Mouse (Mus musculus) embryo, embryonic 9.5 days (tissue): ENCODE measurements around the gene Wdr25.

ENCODE experiments used
- DNase-seq: peaks from one replicate; pipeline ENCODE4 v3.0.0-alpha.2; 2017; ENCODE audit errors: extremely low spot score

The Wdr25 gene

DNA sequence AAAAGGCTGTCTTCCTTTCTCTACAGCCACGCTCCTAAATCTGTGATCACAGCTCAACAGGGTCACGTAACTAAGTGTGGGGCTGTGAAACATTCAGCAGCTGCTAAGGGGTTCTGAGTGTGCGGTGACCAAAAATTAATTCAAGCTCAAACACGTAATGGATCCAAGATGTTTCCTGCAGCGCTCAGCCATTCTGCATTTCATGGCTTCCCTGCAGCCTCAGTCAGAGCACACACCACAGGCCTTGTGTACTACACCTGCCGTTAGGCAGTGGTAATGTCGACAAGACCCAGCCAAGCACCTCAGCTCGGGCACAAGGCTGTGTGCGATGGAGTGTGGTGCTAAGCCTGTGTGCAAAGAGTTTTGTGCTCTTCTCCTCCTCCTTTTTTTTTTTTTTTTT lies 94.0 kb downstream of the Wdr25 start:
- no peak for DNase-seq

DNA sequence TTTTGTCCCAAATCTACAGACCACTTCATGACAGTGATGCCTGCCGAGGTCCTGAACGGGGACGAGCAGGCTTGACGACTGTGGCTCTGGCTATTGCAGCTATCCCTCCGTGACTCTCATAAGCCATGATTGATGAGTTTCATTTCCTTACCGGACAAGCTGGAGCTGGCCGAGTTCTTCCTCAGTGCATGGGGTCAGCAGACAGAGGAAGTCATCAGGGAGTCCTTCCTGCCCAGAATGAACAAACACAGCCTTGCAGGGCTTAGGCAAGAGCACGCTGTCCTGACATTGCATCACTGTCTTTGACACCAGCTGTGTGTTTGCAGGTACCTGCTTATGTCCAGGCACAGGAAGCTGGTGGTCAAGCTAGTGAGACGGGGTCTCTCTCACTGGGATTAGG lies 97.0 kb downstream of the Wdr25 start:
- DNase-seq: no peak

DNA sequence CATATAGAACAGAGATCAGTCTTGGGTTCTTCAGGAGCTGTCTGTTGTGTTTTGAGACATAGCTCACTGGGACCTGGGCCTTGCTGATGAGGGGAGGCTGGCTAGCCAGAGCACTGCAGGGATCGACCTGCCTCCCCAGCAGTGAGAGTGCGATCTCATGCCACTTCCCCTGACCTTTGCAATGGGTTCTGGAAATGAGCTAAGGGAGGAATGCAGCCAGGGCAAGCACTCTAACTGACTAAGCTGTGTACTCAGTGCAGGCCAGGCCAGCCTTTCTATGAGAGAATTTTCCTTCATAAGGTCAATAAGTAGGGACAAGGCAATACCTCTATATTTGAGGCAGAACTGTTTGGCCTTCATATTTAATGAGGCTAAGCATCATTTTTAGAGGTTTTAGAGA lies 99.6 kb downstream of the Wdr25 start:
- DNase-seq: no peak

DNA sequence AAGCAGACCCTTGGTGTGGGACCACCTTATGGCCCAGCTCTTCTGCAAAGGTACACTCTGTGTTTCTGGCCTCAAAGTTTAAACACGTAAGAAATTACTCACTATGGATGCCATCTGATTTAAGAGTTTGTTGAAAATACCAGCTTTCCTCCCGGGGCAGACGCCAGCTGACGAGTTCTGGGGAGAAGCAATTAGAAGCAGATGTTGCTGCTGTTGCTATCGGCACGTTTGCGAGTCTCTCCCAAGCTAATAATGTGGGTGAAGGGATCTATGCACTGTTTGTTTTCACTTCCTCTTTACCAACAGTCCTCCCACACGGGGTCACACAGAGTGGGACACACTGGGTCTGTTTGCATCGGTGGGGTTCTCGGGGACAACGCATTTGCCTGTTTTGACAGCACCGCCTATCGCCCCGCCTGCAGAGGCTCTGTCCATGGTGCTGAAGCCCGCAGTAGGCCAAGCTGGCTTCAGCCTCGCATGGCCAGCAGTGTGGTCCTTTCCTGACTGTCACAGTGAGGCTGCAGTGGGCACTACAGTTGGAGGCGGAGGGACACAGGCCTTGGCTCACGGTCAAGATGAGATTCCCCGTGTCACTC lies 101.1 kb downstream of the Wdr25 start:
- DNase-seq: peak; percentile 85

DNA sequence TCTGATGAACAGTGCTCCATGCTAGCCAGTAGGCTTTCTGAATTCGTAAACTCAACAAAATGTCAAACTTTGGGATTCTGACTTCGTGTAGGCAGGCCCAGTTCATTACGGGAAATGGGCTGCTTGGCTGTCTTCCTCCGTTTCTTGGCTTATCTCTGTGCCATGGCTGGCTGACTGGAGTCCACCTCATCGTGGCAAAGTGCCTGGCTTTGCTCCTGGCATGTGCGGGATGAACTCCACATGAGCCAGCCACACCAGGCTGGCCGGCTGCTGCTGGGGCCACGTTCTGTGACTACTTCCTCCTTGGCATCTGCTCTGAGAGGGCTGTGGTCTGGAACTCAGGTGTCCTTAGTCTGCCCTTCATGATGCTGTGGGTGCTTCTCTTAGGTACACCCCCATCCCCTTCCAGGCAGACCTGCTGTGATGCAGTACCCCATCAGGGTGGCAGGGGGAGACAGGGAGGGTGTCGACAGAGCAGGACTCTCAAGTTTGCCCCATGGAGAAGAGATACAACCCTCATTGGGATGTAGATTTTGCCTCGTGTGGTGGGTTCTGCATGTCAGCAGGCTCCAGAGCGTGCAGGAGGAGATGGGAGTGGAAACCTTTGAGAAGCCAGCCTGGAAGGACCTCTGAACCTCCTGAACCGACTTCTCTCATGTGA lies 102.7 kb downstream of the Wdr25 start:
- no peak for DNase-seq

DNA sequence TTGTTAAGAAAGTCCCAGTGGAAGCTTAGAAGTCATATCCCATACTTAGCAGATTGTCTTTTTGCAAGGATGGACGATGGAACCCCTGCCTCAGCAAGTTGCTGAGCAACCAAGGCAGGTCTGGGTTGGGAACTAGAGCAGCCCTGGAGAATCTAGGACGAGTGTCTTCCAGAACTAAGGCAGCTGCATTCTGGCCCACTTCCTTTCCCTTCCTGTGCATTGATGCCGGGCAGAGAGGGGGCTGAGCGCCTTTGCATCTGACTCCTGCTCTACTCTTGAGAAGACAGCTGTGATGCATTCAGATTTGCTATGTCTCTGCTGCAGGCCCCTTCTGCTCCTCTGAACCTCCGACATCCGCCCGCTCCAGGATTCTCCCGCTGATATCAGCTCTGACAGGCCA lies 103.8 kb downstream of the Wdr25 start:
- no peak for DNase-seq

DNA sequence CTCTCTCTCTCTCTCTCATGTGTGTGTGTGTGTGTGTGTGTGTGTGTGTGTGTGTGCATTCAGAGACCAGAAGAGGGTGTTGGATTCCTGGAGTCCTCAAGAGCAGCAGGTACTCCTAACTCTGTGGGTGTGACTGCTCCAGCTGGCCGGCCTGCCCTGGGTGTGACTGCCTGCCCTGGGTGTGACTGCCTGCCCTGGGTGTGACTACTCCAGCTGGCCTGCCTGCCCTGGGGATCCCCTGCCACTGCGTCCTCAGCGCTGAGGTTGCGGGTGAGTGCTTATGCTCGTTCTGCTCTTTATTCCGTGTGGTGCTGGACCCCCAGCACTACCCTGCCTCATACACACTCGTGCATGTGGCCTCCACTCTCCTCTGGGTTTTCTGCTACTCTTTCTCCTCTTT lies 109.5 kb downstream of the Wdr25 start:
- DNase-seq: no peak

DNA sequence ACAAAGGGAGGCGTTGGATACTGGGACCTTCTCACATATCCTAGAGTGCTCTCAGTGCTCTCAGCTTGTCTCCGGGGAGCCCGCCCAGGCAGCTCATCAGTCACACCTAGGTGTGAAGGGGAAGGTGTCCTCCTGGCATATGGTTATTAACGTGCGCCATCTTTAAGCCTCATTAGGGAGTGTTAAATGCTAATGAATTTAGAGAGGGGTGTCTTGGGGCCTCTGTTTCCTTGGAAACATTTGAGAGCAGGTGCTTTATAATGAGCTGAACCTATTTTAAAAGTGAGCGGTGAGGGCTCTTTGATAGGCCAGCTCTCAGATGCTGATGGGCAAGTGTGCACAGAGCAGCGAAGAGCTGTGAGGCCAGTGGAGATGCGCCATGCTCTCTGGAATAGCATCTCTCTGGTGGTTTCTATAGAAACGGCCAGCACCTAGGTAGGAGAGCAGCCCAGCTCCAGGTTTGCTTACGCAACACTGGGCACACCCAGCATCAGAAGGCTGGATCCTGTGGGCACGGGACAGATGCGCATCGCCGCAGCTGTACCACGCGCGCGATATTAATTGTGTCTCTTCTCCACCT lies 116.7 kb downstream of the Wdr25 start:
- DNase-seq: no peak

DNA sequence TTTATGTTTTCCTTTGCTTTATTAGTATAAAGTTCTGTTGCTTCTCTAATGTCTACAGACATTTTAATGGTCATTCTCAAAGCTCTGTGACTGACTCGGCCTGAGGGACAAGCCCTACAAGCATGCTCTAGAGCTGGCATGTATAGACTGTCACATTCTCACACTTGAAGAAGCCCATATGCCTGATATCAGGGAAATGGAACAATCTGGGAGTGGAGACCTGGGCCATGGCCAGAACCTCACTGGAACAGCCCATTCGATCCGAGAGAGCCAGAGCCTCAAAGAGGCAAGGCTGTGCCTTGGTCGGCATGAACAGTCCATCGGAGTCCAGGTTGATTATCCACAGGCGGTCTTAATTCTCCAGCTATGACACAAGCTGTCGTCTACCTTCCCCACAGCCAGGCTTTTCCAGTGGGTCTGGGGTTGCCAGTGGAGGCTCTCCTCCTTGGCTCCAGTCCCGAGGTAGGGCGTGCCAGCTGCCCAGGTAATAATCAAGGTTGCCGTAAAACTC lies 128.8 kb downstream of the Wdr25 start:
- DNase-seq: no peak

DNA sequence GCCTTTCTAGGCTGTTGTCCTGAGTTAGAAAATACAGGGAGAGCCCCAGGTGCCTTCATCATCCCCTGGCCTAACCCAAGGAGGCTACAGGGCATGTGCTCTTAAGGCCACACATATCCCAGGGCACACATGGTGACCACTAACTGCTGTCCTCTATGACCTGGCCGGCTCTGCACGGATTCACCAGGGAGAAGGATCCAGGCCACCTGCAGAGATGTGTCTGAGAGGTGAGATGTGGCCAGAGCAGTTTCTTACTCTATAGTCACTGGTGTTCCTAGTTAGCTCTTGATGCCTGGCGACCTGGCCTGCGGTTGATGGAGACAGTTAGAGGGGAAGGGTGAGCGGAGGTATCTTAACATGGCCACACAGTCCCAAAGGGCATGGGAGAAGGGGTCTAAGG lies 129.5 kb downstream of the Wdr25 start:
- no peak for DNase-seq

DNA sequence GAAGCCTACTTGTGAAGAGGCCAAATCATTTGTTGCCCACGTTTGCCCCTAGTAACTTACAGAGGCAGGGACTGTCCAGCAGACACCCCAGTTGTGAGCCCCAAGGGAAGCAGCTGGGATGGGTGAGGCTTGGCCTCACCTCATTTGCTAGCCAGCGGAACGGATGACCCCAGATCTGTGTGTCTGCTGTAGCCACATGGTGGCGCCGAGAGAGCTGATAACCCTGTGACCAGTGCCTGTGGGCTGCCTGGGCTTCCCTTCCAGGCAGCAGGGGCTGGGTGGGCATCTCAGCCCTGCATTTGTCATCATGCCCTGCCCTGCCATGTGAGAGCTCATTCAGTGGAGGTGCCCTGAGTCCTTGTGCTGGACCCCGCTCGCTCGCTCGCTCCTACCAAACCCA lies 130.3 kb downstream of the Wdr25 start:
- DNase-seq: no peak

DNA sequence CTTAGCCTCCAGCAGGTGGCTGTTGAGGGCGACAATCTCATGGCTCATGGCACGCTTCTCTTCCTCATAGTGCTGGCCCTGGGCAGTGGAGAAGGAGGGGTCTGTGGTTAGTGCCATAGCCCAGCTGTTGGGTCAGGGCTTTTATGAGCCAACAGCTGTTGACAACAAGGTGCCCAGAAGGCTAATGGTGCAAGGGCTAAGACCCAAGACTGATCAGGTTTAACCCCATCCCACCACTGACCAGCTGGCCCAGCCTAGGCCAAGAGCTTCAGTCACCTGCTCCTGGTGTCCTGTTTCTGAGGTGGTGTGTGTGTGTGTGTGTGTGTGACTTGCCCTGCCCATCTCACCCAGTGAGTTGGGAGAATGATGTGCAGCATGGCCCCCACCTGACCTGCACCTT lies 143.6 kb downstream of the Wdr25 start:
- DNase-seq: no peak

DNA sequence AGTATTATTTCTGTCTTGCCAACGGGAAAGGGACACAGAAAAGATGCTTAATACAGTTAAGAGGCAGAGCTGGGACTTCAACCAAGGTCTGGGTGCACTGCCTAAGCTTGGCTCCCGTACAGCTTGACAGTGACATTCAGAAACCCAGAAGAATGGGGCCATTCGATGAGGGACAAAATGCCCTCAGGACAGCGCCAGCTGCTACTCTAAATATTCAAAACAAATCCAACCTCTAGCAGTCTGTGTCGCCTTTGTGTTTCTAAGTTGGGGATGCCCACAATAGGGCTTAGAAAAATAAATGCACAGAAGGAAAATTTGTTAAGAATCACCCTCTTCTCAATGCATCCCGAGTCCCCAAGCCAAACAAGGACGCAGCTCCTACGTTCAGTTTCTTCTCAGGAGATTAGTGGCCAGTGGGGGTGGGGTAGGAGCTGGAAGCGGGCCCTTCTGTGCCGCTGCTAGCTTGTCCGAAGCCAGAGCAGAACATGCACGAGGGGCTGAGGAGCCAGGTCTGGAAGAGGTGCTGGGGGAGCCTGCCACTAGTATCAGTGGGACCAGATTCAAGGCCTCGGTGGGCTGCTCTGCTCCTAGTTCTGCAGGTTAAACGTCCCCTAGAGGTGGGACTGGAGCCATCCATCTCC lies 144.9 kb downstream of the Wdr25 start:
- DNase-seq: no peak

DNA sequence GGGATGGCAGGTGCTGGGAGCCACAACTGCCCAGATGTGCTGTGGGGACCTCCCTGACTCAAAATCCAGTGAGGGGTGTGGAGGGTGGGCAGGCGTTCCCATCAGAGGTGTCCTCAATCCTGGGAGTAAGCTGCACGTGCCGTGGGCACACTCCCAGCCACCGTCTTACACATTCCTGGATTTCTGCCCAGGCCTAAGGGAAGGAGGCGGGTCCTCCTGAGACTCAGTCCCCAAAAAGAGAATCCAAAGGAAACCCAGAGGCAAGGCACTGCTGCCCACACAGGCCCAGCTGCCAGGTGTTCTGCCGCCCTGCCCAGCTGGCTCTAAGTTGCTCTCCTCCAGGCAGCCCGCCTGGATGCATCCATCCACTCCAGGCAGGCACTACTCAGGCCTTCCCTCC lies 145.9 kb downstream of the Wdr25 start:
- no peak for DNase-seq

DNA sequence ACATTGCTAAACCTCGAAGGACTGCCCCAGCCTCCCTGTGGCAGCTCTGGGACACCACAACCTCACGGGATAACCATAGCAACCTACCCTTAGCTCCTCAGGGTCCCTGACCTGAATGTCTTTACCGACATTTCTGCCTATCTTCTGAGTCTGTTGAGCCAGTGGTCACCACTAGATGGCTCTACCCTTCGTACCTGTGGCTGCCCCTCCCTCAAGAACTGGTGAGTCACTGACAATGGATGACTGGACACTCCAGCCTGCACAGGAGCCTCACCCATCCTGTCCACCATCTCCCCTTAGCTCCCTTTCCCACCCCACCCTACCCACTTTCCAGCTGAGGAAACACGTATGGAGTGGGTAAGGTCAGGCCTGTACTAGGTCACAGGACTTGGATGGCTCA lies 151.1 kb downstream of the Wdr25 start:
- no peak for DNase-seq

DNA sequence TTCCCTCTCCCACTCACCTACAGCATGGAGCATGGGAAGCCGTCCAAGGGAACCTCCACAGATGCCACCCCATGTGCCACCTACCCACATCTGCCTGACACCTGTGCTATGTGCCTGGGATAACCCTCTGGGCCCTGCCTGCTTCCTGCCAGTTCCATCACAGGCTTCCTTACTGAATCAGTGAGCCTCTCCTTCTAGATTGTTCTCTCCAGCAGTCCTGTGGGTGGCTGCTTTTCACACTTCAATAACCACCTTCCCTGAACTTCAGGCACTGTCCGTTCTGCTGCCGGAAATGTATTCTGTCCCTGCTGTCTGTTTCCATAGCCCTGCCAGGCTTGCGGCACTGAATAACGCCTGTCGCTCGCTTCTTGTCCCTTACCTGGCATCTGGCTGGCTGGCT lies 152.2 kb downstream of the Wdr25 start:
- no peak for DNase-seq

DNA sequence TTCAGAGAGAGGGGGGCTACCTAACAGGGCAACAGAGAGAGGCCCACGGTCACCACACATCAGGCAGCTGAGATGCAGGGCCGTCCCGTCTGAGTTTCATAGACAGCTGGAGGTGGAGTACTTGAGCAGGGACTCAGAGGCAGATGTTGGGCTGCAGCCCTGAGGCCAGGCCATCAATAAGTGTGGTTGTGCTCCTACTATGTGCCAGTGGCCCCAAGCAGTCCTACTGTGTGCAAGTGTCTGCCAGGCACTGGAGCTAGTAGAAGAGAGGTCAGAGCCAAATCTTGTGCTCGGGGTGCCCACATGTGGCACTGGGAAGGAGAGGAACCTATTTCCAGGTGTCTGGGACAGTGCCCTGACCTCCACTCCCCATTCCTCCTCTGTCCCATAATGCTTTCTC lies 156.5 kb downstream of the Wdr25 start:
- DNase-seq: no peak

DNA sequence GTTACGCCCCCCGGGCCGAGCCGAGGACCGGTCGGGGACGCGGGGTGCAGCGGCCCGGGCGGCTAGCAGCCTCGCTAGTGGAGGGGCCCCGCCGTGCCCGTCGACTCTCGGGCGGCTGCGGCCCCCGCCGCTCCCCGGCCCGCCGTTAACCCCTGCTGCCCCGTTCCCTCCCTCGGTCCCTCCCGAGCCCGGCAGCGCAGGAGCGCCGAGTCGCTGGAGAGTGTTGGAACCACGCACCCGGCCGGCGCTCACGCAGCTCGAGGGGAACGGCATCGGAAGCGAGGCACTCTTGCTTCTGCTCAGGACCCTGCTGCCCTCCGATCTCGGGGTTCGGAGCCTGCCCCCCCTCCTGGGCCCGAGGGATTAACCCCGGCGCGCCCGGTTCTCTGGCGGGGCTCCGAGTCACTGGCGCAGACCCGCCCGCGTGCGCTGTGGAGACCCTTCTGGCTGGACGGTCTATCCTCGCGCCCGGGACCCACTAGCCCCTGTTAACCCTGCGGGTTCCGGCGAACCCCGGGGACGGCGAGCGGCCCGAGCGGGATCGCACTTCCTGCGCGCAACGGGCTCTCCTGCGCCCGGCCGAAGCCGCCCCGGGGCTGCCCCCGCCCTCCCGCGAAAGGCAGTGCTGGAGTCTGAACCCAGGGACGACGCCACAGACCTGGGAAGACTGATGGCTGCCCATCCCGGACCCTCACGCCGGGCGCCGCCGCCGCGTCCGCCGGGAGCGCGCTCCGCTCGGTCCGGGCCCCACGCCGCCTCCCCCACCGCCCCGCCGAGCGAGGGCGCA lies 159.8 kb downstream of the Wdr25 start:
- DNase-seq: peak; percentile 54

DNA sequence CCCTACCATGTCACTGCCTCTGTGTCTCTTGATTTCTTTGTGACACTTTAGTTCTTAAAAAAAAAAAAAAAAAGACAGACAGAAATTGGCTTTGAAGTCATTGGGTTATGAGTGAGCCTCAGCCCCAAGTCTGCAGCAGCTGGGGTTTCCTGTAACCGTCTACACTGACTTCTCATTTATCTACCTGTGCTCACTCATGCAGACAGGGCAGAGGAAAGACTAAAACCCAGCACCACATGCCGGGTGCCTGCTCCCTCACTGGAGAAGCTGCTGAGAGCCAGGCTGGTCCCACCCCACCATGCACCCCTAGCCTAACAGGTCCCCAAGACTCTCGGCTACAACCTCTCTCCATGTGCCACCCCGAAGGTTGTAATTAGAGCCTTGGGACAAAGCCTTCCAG lies 164.3 kb downstream of the Wdr25 start:
- no peak for DNase-seq

DNA sequence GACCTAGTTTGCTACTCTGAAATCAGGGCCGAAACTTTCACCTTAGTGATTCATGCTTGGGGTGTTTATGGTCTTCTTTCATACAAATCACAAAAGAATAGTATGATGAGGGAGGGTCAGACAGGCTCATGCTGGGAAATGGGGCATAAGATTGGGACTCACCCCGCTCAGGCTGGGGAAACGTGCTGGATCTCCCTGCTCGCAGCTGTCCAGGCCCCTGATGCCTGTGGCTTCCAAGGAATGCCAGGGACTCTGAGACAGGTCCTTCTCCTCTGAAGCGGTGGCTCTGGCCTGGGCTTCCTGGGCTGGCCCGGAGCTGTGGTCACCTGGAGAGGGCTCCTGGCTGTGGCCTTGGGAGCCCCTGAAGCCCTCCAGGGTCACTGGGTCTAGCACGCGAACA lies 165.2 kb downstream of the Wdr25 start:
- no peak for DNase-seq

DNA sequence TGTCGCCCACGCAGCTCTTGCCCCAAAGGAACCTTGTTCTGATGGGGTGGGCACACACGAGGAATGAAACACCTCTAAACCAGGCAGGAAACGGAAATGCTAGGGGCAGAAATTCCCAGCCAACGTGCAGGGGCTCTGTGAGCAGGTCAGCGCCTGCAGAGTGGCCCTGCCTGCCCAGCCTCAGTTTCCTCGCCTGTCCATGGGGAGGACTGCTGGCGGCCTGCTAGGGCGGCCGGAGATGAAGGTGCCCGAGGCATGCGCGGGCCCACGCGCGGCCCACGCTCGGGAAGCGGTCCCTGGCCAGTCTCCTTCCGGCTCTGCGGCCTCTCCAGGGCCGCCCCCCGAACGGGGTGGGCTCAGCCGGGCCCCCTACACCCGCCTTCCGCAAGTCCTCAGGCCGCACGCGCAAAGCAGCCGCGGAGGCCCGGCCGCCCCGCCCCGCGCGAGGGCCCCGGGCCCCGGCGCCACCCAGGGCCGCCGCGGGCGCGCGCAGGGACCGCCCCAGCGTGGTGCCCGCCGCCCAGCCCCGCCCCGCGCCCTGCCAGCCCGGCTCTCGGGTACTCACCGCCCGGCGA lies 174.2 kb downstream of the Wdr25 start:
- DNase-seq: peak; percentile 60

DNA sequence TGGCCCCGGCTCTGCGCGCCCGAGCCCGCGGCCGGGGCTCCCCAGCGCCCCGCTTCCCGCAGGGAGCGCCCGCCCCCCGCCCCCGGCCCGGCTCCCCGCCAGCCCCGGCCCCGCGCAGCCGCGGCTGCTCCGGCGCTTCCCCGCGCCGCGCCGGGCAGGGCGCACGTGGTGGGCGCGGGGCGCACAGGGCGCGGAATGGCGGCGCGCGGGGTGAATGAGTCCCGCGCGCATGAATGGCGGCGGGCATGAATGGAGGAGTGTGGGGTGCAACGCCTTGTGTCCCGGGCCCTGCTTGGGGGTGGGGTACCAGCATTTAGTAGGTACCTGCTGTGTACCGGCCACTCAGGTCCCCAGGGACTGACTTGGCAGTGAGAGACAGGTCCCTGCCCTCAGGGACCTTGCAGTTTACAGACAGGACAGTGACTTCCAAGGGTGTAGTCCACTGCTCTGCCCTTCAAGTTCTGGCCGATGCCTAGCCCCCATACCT lies 174.8 kb downstream of the Wdr25 start, which contains the start of gene Begain:
TSS of gene Begain (minus strand) at position 51 of the 487 bp plus-strand sequence.
- DNase-seq: no peak
